Mouse (Mus musculus) thymus, postnatal 25 days (tissue): ENCODE measurements around the gene 1810010D01Rik.

Experiments used
- DNase-seq: peaks from one replicate; pipeline ENCODE4 v3.0.0; 2022

The 1810010D01Rik gene

DNA sequence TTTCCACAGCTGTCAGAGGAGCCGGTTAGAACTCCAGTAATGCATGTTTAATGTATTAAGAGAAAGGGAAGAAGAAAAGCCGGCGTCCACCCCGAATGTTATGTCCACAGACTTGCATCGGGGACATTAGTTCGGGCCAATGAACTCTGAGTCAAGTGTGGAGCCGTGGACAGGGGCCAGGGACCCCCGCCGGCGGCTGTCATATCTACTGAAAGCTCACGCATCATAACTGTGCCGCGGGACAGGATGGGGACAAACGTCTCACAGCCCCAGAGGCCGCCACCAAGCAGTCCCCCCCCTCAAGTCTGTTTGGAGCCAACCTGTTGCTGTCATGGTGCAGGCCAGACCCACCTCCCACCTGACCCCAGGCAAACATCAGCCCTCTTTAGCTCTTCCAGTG is 34.4 kb downstream of the 1810010D01Rik start:
- no peak for DNase-seq

DNA sequence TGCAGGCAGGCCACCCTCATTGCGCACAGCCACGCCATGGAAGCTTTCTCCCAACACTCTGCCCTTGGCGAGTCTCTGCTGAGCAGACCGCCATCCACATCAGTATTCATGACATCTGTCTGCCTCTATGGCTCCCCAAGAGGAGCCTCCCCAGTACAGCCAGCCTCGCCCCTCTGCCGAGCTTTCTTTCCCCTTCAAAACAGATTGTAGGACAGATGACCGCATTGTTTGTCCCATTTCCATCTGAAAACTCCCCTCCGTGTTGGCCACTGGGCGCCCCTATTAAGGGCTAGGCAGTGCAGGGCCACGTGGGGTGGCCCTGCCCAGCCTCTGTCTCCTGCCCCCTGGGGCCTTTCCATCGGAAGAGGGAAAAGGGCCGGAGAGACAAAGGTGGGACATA is 34.8 kb downstream of the 1810010D01Rik start:
- DNase-seq: no peak

DNA sequence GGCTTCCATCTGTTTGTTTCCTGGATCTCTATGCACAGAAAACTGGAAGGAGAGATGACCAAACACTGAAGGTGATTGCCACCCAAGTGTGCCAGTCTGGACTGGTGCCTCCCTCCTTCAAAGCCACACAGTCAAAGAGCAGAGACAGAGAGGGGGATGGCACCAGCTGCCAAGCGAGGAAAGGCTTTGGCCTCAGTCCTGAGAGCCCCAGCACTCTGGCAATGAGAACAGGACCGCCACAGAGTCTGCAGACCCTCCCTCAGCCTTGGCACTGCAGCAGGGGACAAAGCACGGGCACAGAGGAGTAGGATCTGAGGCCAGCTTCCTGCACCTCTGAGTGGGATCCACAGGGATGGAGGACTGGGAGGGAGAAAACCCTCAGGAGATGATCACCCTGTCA is 38.2 kb downstream of the 1810010D01Rik start:
- DNase-seq: no peak

DNA sequence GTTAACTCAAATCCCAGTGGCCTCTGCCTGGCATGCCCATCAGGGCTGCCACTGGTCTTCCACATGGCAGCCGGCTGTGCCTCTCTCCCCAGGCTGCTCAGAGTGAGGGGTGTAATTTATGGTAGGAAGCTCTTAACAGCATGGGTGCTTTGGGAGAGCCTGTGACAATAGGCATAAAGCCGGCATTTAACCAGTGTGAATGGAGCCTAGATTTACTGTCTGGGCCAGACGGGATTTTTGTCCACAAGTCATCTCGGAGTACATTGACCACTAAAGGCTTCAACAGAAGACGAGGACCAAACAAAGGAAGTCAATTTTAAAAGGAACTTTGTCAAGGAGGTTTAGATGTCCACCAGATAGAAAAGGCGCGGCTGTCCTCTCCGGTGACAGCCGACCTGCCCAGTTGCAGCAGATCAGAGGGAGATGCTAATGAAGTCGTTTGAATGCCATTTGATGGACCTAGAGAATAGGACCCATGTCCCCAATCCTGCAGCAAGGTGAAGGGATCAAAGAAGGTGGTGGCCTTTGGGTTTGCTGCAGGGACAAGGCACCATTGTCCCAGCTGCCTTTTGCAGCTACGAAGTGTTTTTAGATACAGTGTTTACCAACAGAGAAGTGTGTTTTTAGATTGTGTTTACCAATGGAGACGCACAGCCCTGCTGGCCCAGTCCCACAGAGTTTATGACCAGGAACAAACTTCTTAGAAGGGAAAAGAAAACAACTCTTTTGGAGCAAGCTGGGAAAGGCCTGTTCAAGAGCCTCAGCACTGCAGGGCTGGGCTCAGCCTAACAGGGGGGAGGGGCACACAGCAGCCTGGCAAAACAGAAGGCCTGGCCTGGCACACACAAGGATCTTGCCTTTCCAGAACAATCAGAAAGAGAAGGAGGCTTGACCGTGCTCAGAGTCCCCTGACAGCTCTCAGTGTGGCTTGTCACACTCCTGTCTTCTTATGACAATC is 48.4 kb downstream of the 1810010D01Rik start:
- DNase-seq: no peak
